Mouse (Mus musculus) retina, postnatal 1 day (tissue): ENCODE measurements around the gene Tpp1.

Experiments used
- DNase-seq: peaks from one replicate; pipeline ENCODE4 v3.0.0-alpha.2; 2012

Tpp1 gene

GRCm38 (mm10) chr7:105726144-105726979 is 25.7 kb downstream of the Tpp1 start:
- peak; percentile 81 for DNase-seq

GRCm38 (mm10) chr7:105721916-105722315 is 30.1 kb downstream of the Tpp1 start:
- no peak for DNase-seq

- no peak for DNase-seq
Measured at GRCm38 (mm10) chr7:105715366-105715765, 36.7 kb downstream of the Tpp1 start.

- DNase-seq: no peak
Measured at GRCm38 (mm10) chr7:105708733-105709132, 43.3 kb downstream of the Tpp1 start.

- no peak for DNase-seq
Measured at GRCm38 (mm10) chr7:105703816-105704215, 48.2 kb downstream of the Tpp1 start.

GRCm38 (mm10) chr7:105703184-105703583 is 48.9 kb downstream of the Tpp1 start:
- no peak for DNase-seq
